Comparison of ENCODE assay signal across 13 mouse cellular contexts in genomic region chr3:109040908-109041307, GRCm38 (mm10). TPM values are rescaled to one million over a fixed set of nuclear protein-coding genes. Genes with fewer than 3 reads are reported as not detected.
"Had no signal": no experiment of that assay in that cellular context is flagged by ENCODE, and none has a peak within 500 bp of the region (broad histone marks: within the 10 kb centered on the region; RNA-seq: fewer than 3 reads in every experiment).

No protein-coding gene starts in this region.

- H3K4me3 ChIP-seq: left cerebral cortex, adult 2 months; limb, embryonic 15.5 days; liver, embryonic 13.5 days; neural tube, embryonic 12.5 days had no signal

- H3K27me3 ChIP-seq: limb, embryonic 15.5 days; liver, embryonic 13.5 days; neural tube, embryonic 12.5 days had no signal

- H3K27ac ChIP-seq: left cerebral cortex, adult 2 months; limb, embryonic 15.5 days; liver, embryonic 13.5 days; neural tube, embryonic 12.5 days; stomach, postnatal 0 days had no signal

- H3K4me2 ChIP-seq: limb, embryonic 15.5 days; liver, embryonic 13.5 days; neural tube, embryonic 12.5 days had no signal

- H3K9ac ChIP-seq: limb, embryonic 15.5 days; liver, embryonic 13.5 days; liver, postnatal 0 days; neural tube, embryonic 12.5 days had no signal

- H3K4me1 ChIP-seq: limb, embryonic 15.5 days; liver, embryonic 13.5 days; neural tube, embryonic 12.5 days had no signal

- ATAC-seq: liver, postnatal 0 days had no signal

- DNase-seq: kidney, postnatal 10 days; liver, embryonic 13.5 days; liver, postnatal 0 days; midbrain, embryonic 14.5 days; thymus, postnatal 4 days had no signal

- H3K9me3 ChIP-seq: limb, embryonic 15.5 days; liver, embryonic 13.5 days; neural tube, embryonic 12.5 days had no signal

- H3K36me3 ChIP-seq: limb, embryonic 15.5 days; liver, embryonic 13.5 days; neural tube, embryonic 12.5 days had no signal

RNA-seq across cellular contexts. Expression of gene Slc25a54, which starts 39.4 kb away (rescaled TPM):
- polyA plus RNA-seq: kidney, embryonic 14.5 days; large intestine, adult 2 months; limb, embryonic 11.5 days; limb, embryonic 15.5 days; liver, embryonic 13.5 days; liver, postnatal 0 days; lung, embryonic 16.5 days; midbrain, embryonic 14.5 days; neural tube, embryonic 12.5 days; stomach, postnatal 0 days had no signal
